Mouse (Mus musculus): Measurements from ENCODE around the gene Lmnb2.

GRCm38 (mm10) chr10:80921923-80922322 lies 3.9 kb upstream of the Lmnb2 start:
- no peak for TF ChIP-seq CTCF (IDR thresholded peaks at IDR 0.05; ENCODE audit: control insufficient read depth, insufficient read depth, insufficient read length)
- no peak for TF ChIP-seq CEBPB (IDR thresholded peaks at IDR 0.05; ENCODE audit: low read depth)

Measured in C2C12 (cell line).